Mouse (Mus musculus): Measurements from ENCODE around the gene Gm3233. TPM values are rescaled to one million over a fixed set of nuclear protein-coding genes. Genes with fewer than 3 reads are reported as not detected.

Gm3233 gene
- polyA plus RNA-seq (2017; shearing (Covaris generic)): not detected

GRCm38 (mm10) chr10:77759582-77759981, at the start of gene Gm3233:
Gm3233 (minus strand) TSS chr10:77759682.

GRCm38 (mm10) chr10:77798921-77799508, 39.5 kb upstream of the Gm3233 start, which contains the start of gene Gm19668:
Gm19668 (minus strand) TSS chr10:77799133.

GRCm38 (mm10) chr10:77794976-77795375, 35.5 kb upstream of the Gm3233 start, which contains the start of gene Gm9639:
Gm9639 (minus strand) TSS chr10:77795076.

GRCm38 (mm10) chr10:77787876-77788275, 28.4 kb upstream of the Gm3233 start, which contains the start of gene Gm7137:
Gm7137 (minus strand) TSS chr10:77788200.

GRCm38 (mm10) chr10:77782442-77782841, 23.0 kb upstream of the Gm3233 start, which contains the start of gene Gm3250:
Gm3250 (minus strand) TSS chr10:77782542.

DNA sequence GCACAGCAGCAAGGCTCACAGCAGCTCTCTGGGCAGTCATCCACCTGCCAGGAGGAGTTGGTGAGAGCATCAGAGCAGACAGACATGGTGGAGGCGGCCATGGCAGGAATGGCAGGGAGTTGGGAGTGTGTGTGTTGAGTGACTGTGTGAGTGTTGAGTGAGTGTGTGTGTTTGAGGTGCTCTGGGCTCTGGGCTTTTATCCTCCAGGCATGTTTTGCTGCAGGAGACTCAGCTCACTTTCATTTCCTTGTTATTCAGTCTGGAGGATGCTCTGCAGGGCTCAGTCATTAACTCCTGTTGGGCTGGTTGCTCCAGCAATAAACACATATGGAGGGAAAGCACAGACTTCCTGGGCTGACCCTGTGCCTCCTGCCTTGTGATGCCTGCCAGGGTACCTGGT, 17.4 kb upstream of the Gm3233 start, which contains the start of gene Gm7138:
Gene Gm7138, minus strand, starts transcription at position 101 of the 400 bp plus-strand sequence.

GRCm38 (mm10) chr10:77771225-77771624, 11.7 kb upstream of the Gm3233 start, which contains the start of gene Gm3238:
Gm3238 (minus strand) TSS chr10:77771325.

DNA sequence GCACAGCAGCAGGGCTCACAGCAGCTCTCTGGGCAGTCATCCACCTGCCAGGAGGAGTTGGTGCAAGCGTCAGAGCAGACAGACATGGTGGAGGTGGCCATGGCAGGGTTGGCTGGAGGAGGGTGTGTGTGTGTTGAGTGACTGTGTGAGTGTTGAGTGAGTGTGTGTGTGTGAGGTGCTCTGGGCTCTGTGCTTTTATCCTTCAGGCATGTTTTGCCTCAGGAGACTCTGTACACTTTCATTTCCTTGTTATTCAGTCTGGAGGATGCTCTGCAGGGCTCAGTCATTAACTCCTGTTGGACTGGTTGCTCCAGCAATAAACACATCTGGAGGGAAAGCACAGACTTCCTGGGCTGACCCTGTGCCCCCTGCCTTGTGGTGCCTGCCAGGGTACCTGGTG, 8.2 kb downstream of the Gm3233 start, which contains the start of gene Gm9736:
Gene Gm9736, minus strand, starts transcription at position 101 of the 400 bp plus-strand sequence.

GRCm38 (mm10) chr10:77741924-77742688, 17.4 kb downstream of the Gm3233 start, which contains the start of gene Gm18596:
Gm18596 (minus strand) TSS chr10:77742638.

GRCm38 (mm10) chr10:77726186-77726585, 33.3 kb downstream of the Gm3233 start, which contains the start of gene Gm10100:
Gm10100 (plus strand) TSS chr10:77726486.

GRCm38 (mm10) chr10:77720299-77720698, 39.2 kb downstream of the Gm3233 start, which contains the start of gene Krtap12-1:
Krtap12-1 (plus strand) TSS chr10:77720599.

GRCm38 (mm10) chr10:77715507-77715906, 44.0 kb downstream of the Gm3233 start, which contains the start of gene Gm10142:
Gm10142 (plus strand) TSS chr10:77715807.

GRCm38 (mm10) chr10:77711157-77711556, 48.3 kb downstream of the Gm3233 start, which contains the start of gene Gm10024:
Gm10024 (plus strand) TSS chr10:77711457.

Other genes starting within 250 kb of the Gm3233 start
- gene Fam207a, start 243.9 kb downstream of the Gm3233 start, polyA plus RNA-seq (2017; shearing (Covaris generic)): 41.4 TPM
- 605 TPM for gene Itgb2, start 229.4 kb downstream of the Gm3233 start, polyA plus RNA-seq (2017; shearing (Covaris generic))
- gene Pttg1ip, start 178.0 kb downstream of the Gm3233 start, polyA plus RNA-seq (2017; shearing (Covaris generic)): 129 TPM
- gene Sumo3, start 153.6 kb downstream of the Gm3233 start, polyA plus RNA-seq (2017; shearing (Covaris generic)): 129 TPM
- gene Gm49325, start 153.5 kb downstream of the Gm3233 start, polyA plus RNA-seq (2017; shearing (Covaris generic)): not detected
- gene Ube2g2, start 137.4 kb downstream of the Gm3233 start, polyA plus RNA-seq (2017; shearing (Covaris generic)): 62.1 TPM
- 0.87 TPM for gene Tspear, start 73.1 kb downstream of the Gm3233 start, polyA plus RNA-seq (2017; shearing (Covaris generic))
- gene Gm19402, start 68.9 kb downstream of the Gm3233 start, polyA plus RNA-seq (2017; shearing (Covaris generic)): not detected
- not detected for gene Gm9508, start 62.4 kb downstream of the Gm3233 start, polyA plus RNA-seq (2017; shearing (Covaris generic))
- gene Gm10272, start 53.1 kb downstream of the Gm3233 start, polyA plus RNA-seq (2017; shearing (Covaris generic)): not detected
- not detected for gene Gm10024, start 48.2 kb downstream of the Gm3233 start, polyA plus RNA-seq (2017; shearing (Covaris generic))
- gene Gm10142, start 43.9 kb downstream of the Gm3233 start, polyA plus RNA-seq (2017; shearing (Covaris generic)): not detected
- gene Krtap12-1, start 39.1 kb downstream of the Gm3233 start, polyA plus RNA-seq (2017; shearing (Covaris generic)): not detected
- not detected for gene Gm10100, start 33.2 kb downstream of the Gm3233 start, polyA plus RNA-seq (2017; shearing (Covaris generic))
- not detected for gene Gm18596, start 17.0 kb downstream of the Gm3233 start, polyA plus RNA-seq (2017; shearing (Covaris generic))
- not detected for gene Gm9736, start 8.3 kb downstream of the Gm3233 start, polyA plus RNA-seq (2017; shearing (Covaris generic))
- not detected for gene Gm3238, start 11.6 kb upstream of the Gm3233 start, polyA plus RNA-seq (2017; shearing (Covaris generic))
- not detected for gene Gm7138, start 17.3 kb upstream of the Gm3233 start, polyA plus RNA-seq (2017; shearing (Covaris generic))
- not detected for gene Gm3250, start 22.9 kb upstream of the Gm3233 start, polyA plus RNA-seq (2017; shearing (Covaris generic))
- not detected for gene Gm7137, start 28.5 kb upstream of the Gm3233 start, polyA plus RNA-seq (2017; shearing (Covaris generic))
- gene Gm9639, start 35.4 kb upstream of the Gm3233 start, polyA plus RNA-seq (2017; shearing (Covaris generic)): not detected
- gene Gm19668, start 39.5 kb upstream of the Gm3233 start, polyA plus RNA-seq (2017; shearing (Covaris generic)): not detected
- gene Gm9507, start 52.2 kb upstream of the Gm3233 start, polyA plus RNA-seq (2017; shearing (Covaris generic)): not detected
- not detected for gene Gm2696, start 55.0 kb upstream of the Gm3233 start, polyA plus RNA-seq (2017; shearing (Covaris generic))
- gene Krtap10-4, start 67.4 kb upstream of the Gm3233 start, polyA plus RNA-seq (2017; shearing (Covaris generic)): not detected
- not detected for gene Krtap10-10, start 76.3 kb upstream of the Gm3233 start, polyA plus RNA-seq (2017; shearing (Covaris generic))
- gene Gm36176, start 87.1 kb upstream of the Gm3233 start, polyA plus RNA-seq (2017; shearing (Covaris generic)): not detected
- gene Gm10318, start 93.2 kb upstream of the Gm3233 start, polyA plus RNA-seq (2017; shearing (Covaris generic)): not detected
- not detected for gene Gm3285, start 102.3 kb upstream of the Gm3233 start, polyA plus RNA-seq (2017; shearing (Covaris generic))
- gene Lrrc3, start 142.9 kb upstream of the Gm3233 start, polyA plus RNA-seq (2017; shearing (Covaris generic)): not detected
- 0.53 TPM for gene Trpm2, start 210.9 kb upstream of the Gm3233 start, polyA plus RNA-seq (2017; shearing (Covaris generic))
- gene 1810043G02Rik, start 218.8 kb upstream of the Gm3233 start, polyA plus RNA-seq (2017; shearing (Covaris generic)): 11.0 TPM